In the genomic region with DNA sequence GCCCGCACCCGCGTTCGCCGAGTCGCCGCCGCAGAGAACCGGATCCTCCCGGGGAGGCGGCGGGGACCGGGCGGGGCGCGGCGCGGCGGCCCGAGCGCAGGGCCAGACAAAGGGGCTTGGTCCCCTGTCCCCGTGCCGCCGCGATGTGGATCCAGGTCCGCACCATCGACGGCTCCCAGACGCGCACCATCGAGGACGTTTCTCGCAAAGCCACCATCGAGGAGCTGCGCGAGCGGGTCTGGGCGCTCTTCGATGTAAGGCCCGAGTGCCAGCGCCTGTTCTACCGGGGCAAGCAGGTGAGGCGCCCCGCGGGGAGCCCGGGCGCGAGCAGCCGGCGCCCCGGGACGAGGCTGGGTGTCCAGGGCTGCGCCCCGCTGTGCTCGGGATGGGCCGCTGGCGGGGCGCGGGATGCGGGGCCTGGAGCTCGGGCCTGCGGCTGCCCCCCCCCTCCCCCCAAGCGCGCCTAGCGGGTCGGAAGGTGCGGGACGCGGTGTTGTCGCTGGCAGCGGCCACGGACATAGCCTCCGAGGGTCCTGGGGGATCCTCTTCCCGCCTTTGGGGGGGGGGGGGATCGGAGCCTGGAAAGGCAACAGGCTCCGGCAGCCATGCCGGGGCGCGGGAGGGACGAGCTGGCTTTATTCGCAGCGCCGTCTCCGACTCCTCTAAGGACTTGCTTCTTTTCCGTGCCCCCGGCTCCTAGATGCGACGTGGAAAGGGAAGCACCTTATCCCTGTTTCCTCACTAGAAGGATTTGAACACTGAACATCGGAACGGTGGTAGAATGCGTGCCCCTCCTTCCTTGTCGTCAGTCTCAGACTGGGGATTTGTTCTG, we compare ENCODE assay signal across 8 mouse cellular contexts. TPM values are rescaled to one million over a fixed set of nuclear protein-coding genes. Genes with fewer than 3 reads are reported as not detected.
DNase-seq lines count a peak whose midpoint lies in the region; ATAC-seq and TF ChIP-seq lines count a peak whose summit lies in the region.

No protein-coding gene starts in this region.

- 0 out of 2 replicates have a peak, but pooled peaks cover 5% of the 10 kb centered on the region for H3K36me3 ChIP-seq in embryonic facial prominence, embryonic 14.5 days (ENCODE audit: control insufficient read depth, insufficient read depth, low read length)
- H3K36me3 ChIP-seq in hindbrain, embryonic 16.5 days (ENCODE audit: control insufficient read depth, insufficient read depth, low read length), result no peaks in the 10 kb centered on the region
- H3K36me3 ChIP-seq in liver, postnatal 0 days (replicated peaks; ENCODE audit: insufficient read depth, low read length), result no peaks in the 10 kb centered on the region

- peak overlapping the region; percentile 99 for H3K4me3 ChIP-seq in embryonic facial prominence, embryonic 14.5 days (ENCODE audit: low read depth, low read length)
- peak overlapping the region; percentile 99 for H3K4me3 ChIP-seq in hindbrain, embryonic 16.5 days (ENCODE audit: low read length)
- H3K4me3 ChIP-seq in liver, postnatal 0 days (ENCODE audit: low read depth, low read length), result peak overlapping the region; percentile 89

- 0% methylated on average over 27 of the region's 92 CpGs for WGBS in embryonic facial prominence, embryonic 14.5 days
- WGBS in hindbrain, embryonic 16.5 days, result 0% methylated on average over 61 of the region's 92 CpGs
- WGBS in liver, postnatal 0 days (ENCODE audit: insufficient replicate concordance), result under 1% methylated on average over 70 of the region's 92 CpGs

- peak overlapping the region; percentile 100 for H3K9ac ChIP-seq in embryonic facial prominence, embryonic 14.5 days (ENCODE audit: low read depth, low read length)
- peak overlapping the region; percentile 99 for H3K9ac ChIP-seq in hindbrain, embryonic 16.5 days (ENCODE audit: low read depth, low read length)
- H3K9ac ChIP-seq in liver, postnatal 0 days (replicated peaks), result peak overlapping the region; percentile 94

- peak; percentile 16 for ATAC-seq in embryonic facial prominence, embryonic 14.5 days (ENCODE audit: low read depth)
- ATAC-seq in hindbrain, embryonic 16.5 days, result no peak; the same call in 1 of the 2 replicates
- peak; percentile 48 for ATAC-seq in liver, postnatal 0 days

- H3K27ac ChIP-seq in embryonic facial prominence, embryonic 14.5 days (replicated peaks; ENCODE audit: low read depth, low read length), result peak overlapping the region; percentile 97
- H3K27ac ChIP-seq in hindbrain, embryonic 16.5 days (ENCODE audit: low read depth, low read length), result peak overlapping the region; percentile 93
- peak overlapping the region; percentile 96 for H3K27ac ChIP-seq in liver, postnatal 0 days (ENCODE audit: low read depth)

- peaks cover 31% of the 10 kb centered on the region for H3K4me1 ChIP-seq in embryonic facial prominence, embryonic 14.5 days (ENCODE audit: control insufficient read depth, insufficient read depth, low read length)
- H3K4me1 ChIP-seq in hindbrain, embryonic 16.5 days (ENCODE audit: control insufficient read depth, insufficient read depth, low read depth, low read length), result peaks cover 27% of the 10 kb centered on the region
- peaks cover 30% of the 10 kb centered on the region for H3K4me1 ChIP-seq in liver, postnatal 0 days (ENCODE audit: insufficient read depth)

- H3K9me3 ChIP-seq in embryonic facial prominence, embryonic 14.5 days (ENCODE audit: control insufficient read depth, low read length), result no peaks in the 10 kb centered on the region
- no peaks in the 10 kb centered on the region for H3K9me3 ChIP-seq in hindbrain, embryonic 16.5 days (ENCODE audit: control insufficient read depth, low read length)
- H3K9me3 ChIP-seq in liver, postnatal 0 days (ENCODE audit: low read length), result no peaks in the 10 kb centered on the region

- no peak for TF ChIP-seq CTCF in liver, postnatal 0 days (IDR thresholded peaks at IDR 0.05; ENCODE audit: low read depth)

- no peak for TF ChIP-seq EP300 in liver, postnatal 0 days (IDR thresholded peaks at IDR 0.05; ENCODE audit: low read depth)

- peak; percentile 50 for DNase-seq in retina, embryonic 14.5 days (ENCODE audit: low spot score)
- DNase-seq in retina, postnatal 1 day, result no peak
- DNase-seq in adrenal gland, adult 8-10 months, result peak; percentile 23
- DNase-seq in embryonic facial prominence, embryonic 14.5 days (ENCODE audit: low spot score), result peak; percentile 38
- no peak for DNase-seq in liver, postnatal 0 days
- peak; percentile 17 for DNase-seq in retina, postnatal 7 days (ENCODE audit: low read depth, low spot score)
- no peak for DNase-seq in urinary bladder, postnatal 10 days (ENCODE audit: low spot score)

- peak overlapping the region; percentile 78 for H3K4me2 ChIP-seq in embryonic facial prominence, embryonic 14.5 days (ENCODE audit: low read depth, low read length)
- peak overlapping the region; percentile 78 for H3K4me2 ChIP-seq in hindbrain, embryonic 16.5 days (ENCODE audit: low read length)
- H3K4me2 ChIP-seq in liver, postnatal 0 days (ENCODE audit: low read depth, low read length), result peak overlapping the region; percentile 81

- H3K27me3 ChIP-seq in embryonic facial prominence, embryonic 14.5 days (replicated peaks; ENCODE audit: control insufficient read depth, insufficient read depth, low read length), result no peaks in the 10 kb centered on the region
- no peaks in the 10 kb centered on the region for H3K27me3 ChIP-seq in hindbrain, embryonic 16.5 days (replicated peaks; ENCODE audit: control insufficient read depth, insufficient read depth, low read length)
- no peaks in the 10 kb centered on the region for H3K27me3 ChIP-seq in liver, postnatal 0 days (ENCODE audit: insufficient read depth, low read length)

RNA-seq across cellular contexts. Expression of a gene that starts 0.5 kb away (rescaled TPM):
- total RNA-seq in adrenal gland, adult 8-10 months (2022), result 10 to 100 TPM; 35.5 to 48.4 (median 42.5) TPM
- polyA plus RNA-seq in embryonic facial prominence, embryonic 14.5 days (2014; fragmentation: Nextera tagmentation; extraction: Ambion mirVana), result 64.4 and 66.7 TPM in 2 replicates
- polyA plus RNA-seq in hindbrain, embryonic 16.5 days (2015; fragmentation: Nextera tagmentation; extraction: Ambion mirVana), result 40.7 and 48.0 TPM in 2 replicates
- polyA plus RNA-seq in liver, postnatal 0 days (2015; fragmentation: Nextera tagmentation; extraction: Ambion mirVana), result 18.4 and 19.8 TPM in 2 replicates

RNA-seq across cellular contexts. Expression of a gene that starts 27.3 kb away (rescaled TPM):
- not detected for total RNA-seq in adrenal gland, adult 8-10 months (2022)
- not detected in 2 replicates for polyA plus RNA-seq in embryonic facial prominence, embryonic 14.5 days (2014; fragmentation: Nextera tagmentation; extraction: Ambion mirVana)
- polyA plus RNA-seq in hindbrain, embryonic 16.5 days (2015; fragmentation: Nextera tagmentation; extraction: Ambion mirVana), result not detected in 2 replicates
- not detected in 2 replicates for polyA plus RNA-seq in liver, postnatal 0 days (2015; fragmentation: Nextera tagmentation; extraction: Ambion mirVana)

Comparison
In these comparisons a context has a peak if more than half of its experiments do, and no peak if none do; other contexts are left out.
1. DNase-seq: peak in retina, embryonic 14.5 days (single experiment), adrenal gland, adult 8-10 months (single experiment), embryonic facial prominence, embryonic 14.5 days (single experiment) and retina, postnatal 7 days (single experiment); none in retina, postnatal 1 day (single experiment), liver, postnatal 0 days (single experiment) and urinary bladder, postnatal 10 days (single experiment).
2. Peak in every context shown above with its lines, with median percentiles within 50 percentile points of each other: H3K27ac ChIP-seq, H3K4me2 ChIP-seq, H3K4me3 ChIP-seq and H3K9ac ChIP-seq.